Mouse (Mus musculus): ENCODE results near the gene Tet3.
A peak's percentile ranks its signal among the peaks of the same experiment; 100 is the strongest.

DNA sequence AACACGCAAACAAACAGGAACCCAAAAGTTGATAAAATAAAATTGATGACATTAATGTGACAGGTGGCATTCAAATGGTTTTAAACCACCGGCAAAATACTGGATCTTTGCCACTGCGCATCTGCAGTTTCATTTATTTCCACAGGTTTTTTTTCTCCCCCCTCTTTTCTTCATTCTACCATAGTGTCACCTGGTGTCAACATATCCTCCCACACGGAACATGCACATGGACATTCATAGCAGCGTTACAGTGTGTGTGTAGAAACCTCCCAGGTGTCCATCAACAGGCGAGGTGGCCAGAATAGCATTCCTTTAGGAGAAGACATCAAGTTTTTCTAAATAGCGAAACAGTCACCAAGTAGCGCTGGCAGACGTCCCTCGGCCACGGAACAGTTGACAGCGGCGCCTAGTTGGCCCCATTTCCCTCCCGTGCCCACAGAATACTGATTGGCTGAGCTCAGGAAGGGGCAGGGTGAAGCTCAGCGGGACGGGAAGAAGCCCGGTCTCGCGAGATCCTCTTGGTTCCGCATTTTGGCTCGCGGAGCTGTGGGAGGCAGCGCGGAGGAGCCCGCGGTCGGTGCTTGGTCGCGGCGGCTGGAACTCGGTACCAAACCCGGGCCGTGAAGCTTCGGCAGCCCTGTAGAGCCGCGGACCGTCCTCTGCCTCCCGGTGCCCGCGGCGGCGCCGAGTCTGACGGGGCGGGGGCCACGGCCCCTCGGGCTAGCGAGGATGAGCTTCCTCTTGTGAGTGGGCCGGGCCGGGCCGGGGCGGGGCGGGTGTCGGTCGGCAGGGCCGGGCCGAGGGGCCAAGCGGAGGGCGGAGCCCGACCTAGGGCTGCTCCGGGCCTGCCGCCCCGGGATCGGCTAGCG, 133.1 kb downstream of the Tet3 start, which contains the start of the genes Mthfd2 and Mob1a:
- TF ChIP-seq CTCF (IDR thresholded peaks at IDR 0.05; ENCODE audit: low read depth, low read length) (no peak), POLR2A (IDR thresholded peaks at IDR 0.05; ENCODE audit: borderline replicate concordance, low read depth, low read length) (peak; percentile 54; the same call in 1 of the 2 replicates)
